Mouse (Mus musculus): ENCODE measurements around the gene Terb1.

DNA sequence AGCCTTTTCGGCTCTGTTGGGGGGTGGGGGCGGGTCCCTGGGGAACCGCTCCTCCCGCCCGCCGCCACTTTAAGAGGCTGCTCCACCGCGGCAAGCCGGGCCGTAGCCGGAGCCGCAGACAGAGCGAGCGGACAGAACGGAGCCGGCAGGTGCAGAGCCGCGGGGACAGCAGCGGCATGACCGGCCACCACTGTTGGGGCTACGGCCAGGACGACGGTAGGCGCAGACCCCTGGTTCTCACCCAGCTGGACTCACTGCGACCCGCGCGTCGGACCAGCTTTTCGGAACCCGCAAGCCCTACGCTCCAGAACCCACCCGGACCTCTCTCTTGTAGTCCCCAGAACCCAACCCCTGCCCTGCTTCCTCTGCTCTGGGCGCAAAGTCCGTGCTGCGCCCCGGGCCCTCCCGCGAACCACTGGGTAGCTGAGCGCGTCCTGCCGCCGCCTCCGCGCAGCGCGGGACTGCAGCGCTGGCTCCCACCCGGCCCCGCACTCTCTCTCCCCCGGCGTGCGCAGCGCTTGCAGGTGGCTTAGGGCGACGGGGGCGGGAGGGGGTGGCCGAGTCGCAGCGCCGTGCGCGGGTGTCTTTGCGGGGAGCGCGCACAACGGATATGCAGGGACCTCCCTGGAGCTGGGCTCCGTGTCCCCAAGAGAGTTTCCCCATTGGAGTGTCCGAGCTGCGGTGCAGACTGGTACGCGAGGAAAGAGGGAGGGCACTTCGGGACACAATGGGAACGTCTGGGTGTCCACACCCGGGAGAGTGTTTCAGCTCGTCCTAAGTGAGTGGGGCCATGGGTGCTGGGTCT is 31.2 kb upstream of the Terb1 start:
- TF ChIP-seq POLR2A (IDR thresholded peaks at IDR 0.05; ENCODE audit: low read depth, low read length) (no peak), CTCF (conservative IDR thresholded peaks at IDR 0.05; ENCODE audit: insufficient read depth, insufficient read length, low read depth, low read length) (no peak)

Data from kidney, adult 2 months (tissue).